Mouse (Mus musculus): ENCODE measurements around the gene Gngt2. TPM values are rescaled to one million over a fixed set of nuclear protein-coding genes. Genes with fewer than 3 reads are reported as not detected.

Gene Gngt2
- 1 to 10 TPM; 2.1 to 2.6 TPM for total RNA-seq (2021)
- long read RNA-seq, partial matches to known transcripts: 0 of 1 reads
- long read RNA-seq, other reads (novel, unspliced or antisense): 0 of 1 reads

- peak in 1 of 2 experiments; percentile 37 for DNase-seq (ENCODE audit: low spot score in 2 of 2)
Observed at GRCm38 (mm10) chr11:95837059-95837458, at the start of gene Gngt2. Gene Gngt2 (plus strand): TSS chr11:95837216.

GRCm38 (mm10) chr11:95789451-95789891 is 47.5 kb upstream of the Gngt2 start:
- no peak for DNase-seq (ENCODE audit: low spot score in 2 of 2)

GRCm38 (mm10) chr11:95791787-95792186 is 45.2 kb upstream of the Gngt2 start:
- DNase-seq (ENCODE audit: low spot score in 2 of 2): peak; percentile 44 to 63

- no peak for DNase-seq (ENCODE audit: low spot score in 2 of 2)
Observed at GRCm38 (mm10) chr11:95792950-95793509, 44.0 kb upstream of the Gngt2 start.

GRCm38 (mm10) chr11:95794201-95794600 is 42.8 kb upstream of the Gngt2 start:
- DNase-seq (ENCODE audit: low spot score in 2 of 2): no peak

GRCm38 (mm10) chr11:95795582-95795981 is 41.4 kb upstream of the Gngt2 start:
- no peak for DNase-seq (ENCODE audit: low spot score in 2 of 2)

- no peak for DNase-seq (ENCODE audit: low spot score in 2 of 2)
Observed at GRCm38 (mm10) chr11:95805010-95805409, 32.0 kb upstream of the Gngt2 start.

- DNase-seq (ENCODE audit: low spot score in 2 of 2): no peak
Observed at GRCm38 (mm10) chr11:95805527-95805926, 31.5 kb upstream of the Gngt2 start.

- no peak for DNase-seq (ENCODE audit: low spot score in 2 of 2)
Observed at GRCm38 (mm10) chr11:95807884-95808283, 29.1 kb upstream of the Gngt2 start.

- DNase-seq (ENCODE audit: low spot score in 2 of 2): no peak
Observed at GRCm38 (mm10) chr11:95808448-95809011, 28.5 kb upstream of the Gngt2 start.

- no peak for DNase-seq (ENCODE audit: low spot score in 2 of 2)
Observed at GRCm38 (mm10) chr11:95809603-95810002, 27.4 kb upstream of the Gngt2 start.

- DNase-seq (ENCODE audit: low spot score in 2 of 2): no peak
Observed at GRCm38 (mm10) chr11:95810828-95811227, 26.2 kb upstream of the Gngt2 start.

GRCm38 (mm10) chr11:95811741-95812140 is 25.3 kb upstream of the Gngt2 start:
- DNase-seq (ENCODE audit: low spot score in 2 of 2): no peak

- no peak for DNase-seq (ENCODE audit: low spot score in 2 of 2)
Observed at GRCm38 (mm10) chr11:95812224-95812623, 24.8 kb upstream of the Gngt2 start.

- no peak for DNase-seq (ENCODE audit: low spot score in 2 of 2)
Observed at GRCm38 (mm10) chr11:95814101-95814500, 22.9 kb upstream of the Gngt2 start.

GRCm38 (mm10) chr11:95814857-95815256 is 22.2 kb upstream of the Gngt2 start:
- DNase-seq (ENCODE audit: low spot score in 2 of 2): no peak

GRCm38 (mm10) chr11:95815412-95815811 is 21.6 kb upstream of the Gngt2 start:
- DNase-seq (ENCODE audit: low spot score in 2 of 2): no peak

GRCm38 (mm10) chr11:95819138-95819537 is 17.9 kb upstream of the Gngt2 start:
- no peak for DNase-seq (ENCODE audit: low spot score in 2 of 2)

GRCm38 (mm10) chr11:95821511-95821910 is 15.5 kb upstream of the Gngt2 start:
- no peak for DNase-seq (ENCODE audit: low spot score in 2 of 2)

GRCm38 (mm10) chr11:95822437-95822836 is 14.6 kb upstream of the Gngt2 start:
- no peak for DNase-seq (ENCODE audit: low spot score in 2 of 2)

- DNase-seq (ENCODE audit: low spot score in 2 of 2): peak; percentile 86 to 92
Observed at GRCm38 (mm10) chr11:95824071-95824876, 12.7 kb upstream of the Gngt2 start, which contains the start of gene Phospho1. Gene Phospho1 (plus strand): TSS chr11:95824499.

- DNase-seq (ENCODE audit: low spot score in 2 of 2): peak; percentile 68 to 70
Observed at GRCm38 (mm10) chr11:95824877-95825243, 12.2 kb upstream of the Gngt2 start.

All from layer of hippocampus, postnatal 10 days (tissue).